Mouse (Mus musculus) embryonic fibroblast, embryonic 13.5 days (primary cell): ENCODE measurements at regions not wholly inside any gene's neighbourhood (a gene's known extent, or its start where the extent isn't known, plus 50 kb on each side); places are given as distances from the start of the nearest gene placed in this dataset.

Experiments
- CTCF ChIP-seq: IDR thresholded peaks from 2 replicates; pipeline ENCODE4 v1.5.1; 2011; ENCODE audit warnings: mild to moderate bottlenecking, control low read depth, low read length, moderate library complexity, borderline replicate concordance; ENCODE audit not compliant: insufficient read depth
- POLR2A ChIP-seq: IDR thresholded peaks from 2 replicates; pipeline ENCODE4 v1.6.1; 2011; ENCODE audit warnings: low read depth, mild to moderate bottlenecking, control low read depth, low read length, moderate library complexity

DNA sequence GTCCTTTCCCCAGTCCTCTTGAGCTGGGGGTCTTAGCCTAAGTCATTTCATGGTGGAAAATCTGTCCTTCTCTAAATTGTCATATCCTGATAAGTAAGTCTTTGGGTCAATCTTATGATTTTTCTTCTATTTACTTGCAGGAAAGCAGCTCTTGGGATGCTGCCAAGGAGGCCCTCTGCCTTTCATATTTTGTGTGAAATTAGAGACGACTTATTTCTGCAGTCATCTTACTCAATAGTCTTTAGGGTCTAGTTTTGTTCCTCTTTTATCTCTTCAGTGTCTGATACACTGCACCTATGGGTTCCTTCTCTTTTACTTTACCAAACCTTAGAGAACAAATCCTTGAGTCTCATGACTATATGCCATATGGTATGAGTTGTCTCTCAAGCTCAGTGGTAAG lies 196.0 kb upstream of the Jun start:
- TF ChIP-seq CTCF: no peak
- no peak for TF ChIP-seq POLR2A
